Mouse (Mus musculus): Measurements from ENCODE around the gene Fgf2. TPM values are rescaled to one million over a fixed set of nuclear protein-coding genes. Genes with fewer than 3 reads are reported as not detected.

The Fgf2 gene
- polyA plus RNA-seq, 1 experiment from 2014 or later, result 0.37 TPM

- Histone ChIP-seq H3K27ac (replicated peaks) (no peak overlapping the region), H3K9me3 (no peaks in the 10 kb centered on the region), H3K27me3 (no peaks in the 10 kb centered on the region), H3K4me1 (no peaks in the 10 kb centered on the region), H3K9ac (replicated peaks) (no peak overlapping the region), H3K36me3 (no peaks in the 10 kb centered on the region), H3K4me2 (replicated peaks) (no peak overlapping the region), H3K4me3 (no peak overlapping the region)
- no peak for ATAC-seq (replicated peaks)
- 79% methylated on average over 3 of the region's 3 CpGs for WGBS
These were observed 49.5 kb downstream of the Fgf2 start for GRCm38 (mm10) chr3:37397646-37398045.

GRCm38 (mm10) chr3:37398661-37399395, 50.7 kb downstream of the Fgf2 start:
- Histone ChIP-seq H3K9me3 (no peaks in the 10 kb centered on the region), H3K27me3 (no peaks in the 10 kb centered on the region), H3K27ac (replicated peaks) (no peak overlapping the region), H3K9ac (replicated peaks) (no peak overlapping the region), H3K4me2 (replicated peaks) (no peak overlapping the region), H3K4me1 (no peaks in the 10 kb centered on the region), H3K36me3 (no peaks in the 10 kb centered on the region), H3K4me3 (no peak overlapping the region)
- WGBS, result 86% methylated on average over 7 of the region's 7 CpGs
- no peak for ATAC-seq (replicated peaks)

DNA sequence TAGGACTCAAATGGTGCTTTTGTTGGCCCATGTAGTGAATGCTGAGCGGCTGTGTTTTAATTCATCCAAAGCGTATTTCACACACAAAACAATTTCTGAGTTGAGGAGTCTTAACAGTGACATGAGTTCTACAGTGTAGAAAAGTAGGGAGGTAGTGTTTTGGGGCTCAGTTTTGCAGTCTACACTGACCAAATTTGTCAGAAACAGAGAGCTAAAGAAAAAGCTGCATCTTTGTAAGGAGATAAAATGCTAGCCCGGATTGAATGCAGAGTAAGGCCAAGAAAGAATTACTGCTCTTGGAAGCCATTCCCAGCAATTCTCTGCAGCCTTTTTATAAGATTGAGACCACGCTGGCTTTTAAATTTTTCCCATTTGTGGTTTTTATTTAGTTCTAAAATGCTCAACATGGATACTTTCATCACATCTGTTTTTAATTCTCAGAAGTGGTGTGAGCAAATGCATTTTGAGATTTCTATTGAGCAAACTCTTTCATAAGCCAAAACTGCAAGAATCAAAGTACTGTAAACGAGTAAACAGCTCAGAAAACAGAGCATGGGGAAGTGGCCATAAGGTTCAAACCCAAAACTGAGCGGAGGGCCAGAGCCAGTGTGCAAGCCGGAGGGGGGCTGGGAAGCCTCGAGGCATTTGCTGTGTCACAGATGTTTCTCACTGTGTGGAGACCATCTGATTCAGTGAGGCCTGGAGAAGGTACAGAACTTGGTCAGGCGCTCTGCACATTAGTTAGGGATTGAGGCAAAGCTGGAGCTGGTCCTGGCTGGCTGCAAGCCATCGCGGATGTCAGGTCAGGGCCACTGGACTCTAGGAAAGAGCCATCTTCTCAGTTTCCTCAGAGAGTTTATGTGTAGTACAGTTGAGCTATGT, 53.8 kb downstream of the Fgf2 start:
- Histone ChIP-seq H3K36me3 (no peaks in the 10 kb centered on the region), H3K27me3 (no peaks in the 10 kb centered on the region), H3K4me3 (no peak overlapping the region), H3K27ac (replicated peaks) (no peak overlapping the region), H3K4me1 (no peaks in the 10 kb centered on the region), H3K9me3 (no peaks in the 10 kb centered on the region), H3K4me2 (replicated peaks) (no peak overlapping the region), H3K9ac (replicated peaks) (no peak overlapping the region)
- WGBS, result 82% methylated on average over 11 of the region's 11 CpGs
- no peak for ATAC-seq (replicated peaks)

DNA sequence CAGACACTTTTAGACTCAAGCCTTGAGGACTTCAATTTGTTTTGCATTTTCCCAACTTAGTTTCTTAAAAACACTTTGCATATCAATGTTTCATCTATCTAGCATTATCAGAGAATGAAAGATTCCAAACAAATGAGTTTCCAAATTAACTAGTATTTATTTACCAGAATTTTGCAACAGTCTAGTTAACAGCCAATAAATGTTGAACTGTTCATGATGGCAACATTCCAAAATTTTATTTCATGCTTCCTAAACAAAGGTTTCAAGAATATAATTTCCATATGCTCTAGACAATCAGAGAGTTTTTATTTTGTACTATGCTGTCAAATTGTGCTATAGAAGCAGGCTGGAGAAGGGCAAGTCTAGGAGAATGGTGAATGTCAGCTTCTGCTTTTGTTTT, 59.5 kb downstream of the Fgf2 start:
- Histone ChIP-seq H3K9ac (replicated peaks) (no peak overlapping the region), H3K27ac (replicated peaks) (no peak overlapping the region), H3K27me3 (no peaks in the 10 kb centered on the region), H3K4me2 (replicated peaks) (no peak overlapping the region), H3K4me3 (no peak overlapping the region), H3K36me3 (no peaks in the 10 kb centered on the region), H3K4me1 (no peaks in the 10 kb centered on the region), H3K9me3 (no peaks in the 10 kb centered on the region)
- no peak for ATAC-seq (replicated peaks)

DNA sequence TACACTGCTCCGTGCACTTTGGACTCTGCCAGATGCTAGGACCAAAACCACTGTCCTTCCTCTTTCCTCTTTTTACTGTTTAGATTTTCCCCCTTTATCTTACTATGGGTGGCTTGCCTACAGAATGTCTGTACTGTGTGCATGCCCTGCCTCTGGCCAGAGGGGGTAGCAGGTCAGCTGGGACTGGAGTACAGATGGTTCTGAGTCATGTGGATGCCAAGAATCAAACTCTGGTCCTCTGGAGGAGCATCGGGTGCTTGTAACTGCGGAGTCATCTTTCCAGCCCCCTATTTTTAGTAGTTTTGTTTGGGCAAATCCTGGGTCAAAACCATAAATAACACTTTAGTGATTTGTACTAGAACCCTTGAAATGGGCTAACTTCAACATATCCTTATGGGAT, 65.3 kb downstream of the Fgf2 start:
- ATAC-seq (replicated peaks), result no peak
- WGBS, result 94% methylated on average over 3 of the region's 3 CpGs

DNA sequence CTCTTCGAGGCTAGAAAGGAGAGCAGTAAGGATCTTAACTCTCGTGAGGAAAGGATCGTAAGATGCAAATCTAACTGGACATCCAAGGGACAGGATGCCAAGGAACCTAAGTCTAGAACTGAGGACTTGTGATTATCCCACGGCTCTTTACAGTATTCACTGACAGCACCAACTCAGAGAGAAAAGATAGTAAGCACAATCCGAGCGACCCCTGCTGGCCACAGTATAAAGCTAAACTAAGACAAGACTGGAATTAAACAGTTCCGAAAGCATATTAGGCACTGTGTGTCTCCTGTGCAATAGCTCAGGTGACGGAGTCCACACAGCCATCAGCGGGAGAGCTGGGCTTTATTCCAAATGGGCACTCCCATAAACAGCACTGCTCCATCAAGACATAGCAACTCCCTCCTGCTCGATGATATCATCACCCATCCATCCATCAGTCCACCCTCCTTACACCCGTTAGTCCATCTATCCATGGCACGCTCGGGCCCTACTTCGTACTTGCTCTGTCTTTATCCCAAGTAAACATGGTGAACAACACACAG, 66.3 kb downstream of the Fgf2 start:
- no peak overlapping the region for H3K4me3 ChIP-seq
- H3K27ac ChIP-seq (replicated peaks), result no peak overlapping the region
- no peak for ATAC-seq (replicated peaks)
- no peak overlapping the region for H3K4me2 ChIP-seq (replicated peaks)
- H3K36me3 ChIP-seq, result no peaks in the 10 kb centered on the region
- H3K9me3 ChIP-seq, result no peaks in the 10 kb centered on the region
- 50% methylated on average over 14 of the region's 14 CpGs for WGBS
- H3K4me1 ChIP-seq, result peaks cover 9% of the 10 kb centered on the region
- no peak overlapping the region for H3K9ac ChIP-seq (replicated peaks)
- H3K27me3 ChIP-seq, result no peaks in the 10 kb centered on the region

More for the DNA sequence above, 65.3 kb downstream of the Fgf2 start:
- H3K4me3 ChIP-seq, result no peak overlapping the region
- no peaks in the 10 kb centered on the region for H3K27me3 ChIP-seq
- H3K36me3 ChIP-seq, result no peaks in the 10 kb centered on the region
- H3K9me3 ChIP-seq, result no peaks in the 10 kb centered on the region
- peaks cover 3% of the 10 kb centered on the region for H3K4me1 ChIP-seq
- no peak overlapping the region for H3K4me2 ChIP-seq (replicated peaks)
- H3K9ac ChIP-seq (replicated peaks), result no peak overlapping the region
- no peak overlapping the region for H3K27ac ChIP-seq (replicated peaks)

- ATAC-seq (replicated peaks), result no peak
- H3K9ac ChIP-seq (replicated peaks), result peak overlapping the region; percentile 76; the same call in 1 of the 2 replicates
These were observed 70.2 kb downstream of the Fgf2 start for GRCm38 (mm10) chr3:37418341-37418740.

DNA sequence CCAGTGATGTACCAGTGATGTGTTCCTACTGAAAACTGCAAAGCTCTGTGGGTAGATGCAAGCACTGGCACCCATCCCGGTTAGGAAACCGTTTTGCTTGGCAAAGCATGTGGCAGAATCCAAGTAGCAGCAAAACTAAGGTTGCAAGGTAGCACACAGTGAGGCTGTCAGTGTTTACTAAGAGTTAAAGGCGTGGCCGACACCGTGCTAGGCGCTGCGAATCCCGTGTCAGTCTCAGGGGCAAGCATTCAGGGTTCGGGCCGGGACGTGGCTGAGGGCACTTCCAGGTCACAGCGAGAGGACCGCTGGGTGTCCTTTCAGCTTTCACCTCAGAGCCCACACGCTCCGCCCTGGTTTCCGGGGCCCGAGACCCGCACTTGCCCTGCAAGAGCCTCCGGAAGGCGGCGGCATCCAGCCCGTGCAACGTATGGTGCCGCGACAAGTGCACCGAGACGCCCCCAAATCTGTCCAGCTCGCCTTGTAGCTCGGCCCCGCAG, 70.9 kb downstream of the Fgf2 start:
- Histone ChIP-seq H3K9me3 (no peaks in the 10 kb centered on the region), H3K36me3 (no peaks in the 10 kb centered on the region), H3K4me2 (replicated peaks) (peak overlapping the region; percentile 63), H3K9ac (replicated peaks) (peak overlapping the region; percentile 76), H3K27ac (replicated peaks) (peak overlapping the region; percentile 92), H3K4me3 (peak overlapping the region; percentile 73), H3K4me1 (peaks cover 19% of the 10 kb centered on the region), H3K27me3 (no peaks in the 10 kb centered on the region)
- no peak for ATAC-seq (replicated peaks)
- 0% methylated on average over 30 of the region's 30 CpGs for WGBS

More at GRCm38 (mm10) chr3:37418341-37418740, 70.2 kb downstream of the Fgf2 start:
- Histone ChIP-seq H3K36me3 (no peaks in the 10 kb centered on the region), H3K27ac (replicated peaks) (peak overlapping the region; percentile 92), H3K27me3 (no peaks in the 10 kb centered on the region), H3K4me3 (peak overlapping the region; percentile 73), H3K4me1 (peaks cover 19% of the 10 kb centered on the region), H3K4me2 (replicated peaks) (peak overlapping the region; percentile 63), H3K9me3 (no peaks in the 10 kb centered on the region)
- WGBS, result 74% methylated on average over 5 of the region's 5 CpGs

- Histone ChIP-seq H3K4me1 (peaks cover 19% of the 10 kb centered on the region), H3K27ac (replicated peaks) (peak within 1 kb of the TSS; percentile 92), H3K4me3 (peak within 1 kb of the TSS; percentile 73), H3K9me3 (no peaks in the 10 kb centered on the region), H3K4me2 (replicated peaks) (peak within 1 kb of the TSS; percentile 80), H3K9ac (replicated peaks) (peak within 1 kb of the TSS; percentile 76), H3K36me3 (no peaks in the 10 kb centered on the region), H3K27me3 (no peaks in the 10 kb centered on the region)
- ATAC-seq (replicated peaks), result peak; percentile 96
- under 1% methylated on average over 48 of the region's 50 CpGs for WGBS
These were observed 71.4 kb downstream of the Fgf2 start, which contains the start of gene Spata5 for GRCm38 (mm10) chr3:37419458-37419991. TSS of gene Spata5 (plus strand) at chr3:37419896.

- Histone ChIP-seq H3K4me3 (peak within 1 kb of the TSS; percentile 73), H3K4me1 (peaks cover 19% of the 10 kb centered on the region), H3K36me3 (no peaks in the 10 kb centered on the region), H3K27me3 (no peaks in the 10 kb centered on the region), H3K4me2 (replicated peaks) (peak within 1 kb of the TSS; percentile 80), H3K27ac (replicated peaks) (peak within 1 kb of the TSS; percentile 92), H3K9me3 (no peaks in the 10 kb centered on the region), H3K9ac (replicated peaks) (peak within 1 kb of the TSS; percentile 76)
- WGBS, result under 1% methylated on average over 49 of the region's 50 CpGs
- peak; percentile 90 for ATAC-seq (replicated peaks)
These were observed 71.9 kb downstream of the Fgf2 start, which contains the start of gene Nudt6 for GRCm38 (mm10) chr3:37420072-37420471. TSS of gene Nudt6 (minus strand) at chr3:37420211.

DNA sequence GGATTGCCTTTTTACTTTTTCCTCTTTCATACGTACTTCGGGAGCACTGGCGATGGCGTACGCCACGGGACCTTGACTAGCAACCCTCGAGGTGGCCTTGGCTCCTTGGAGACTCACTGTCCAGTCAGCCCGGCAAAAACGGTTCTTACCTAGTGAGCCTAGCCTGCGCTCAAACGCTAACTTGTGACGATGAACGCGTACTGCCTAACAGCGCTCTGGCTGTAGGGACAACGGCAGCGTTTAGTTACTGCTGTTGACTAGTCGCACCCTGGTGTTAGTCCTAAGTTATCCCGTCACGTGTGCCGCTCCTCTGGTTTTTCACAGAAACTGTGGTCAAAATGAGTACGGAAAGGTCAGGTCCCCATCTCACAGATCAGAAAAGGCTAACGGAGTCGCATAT, 72.5 kb downstream of the Fgf2 start:
- no peak for ATAC-seq (replicated peaks)
- under 1% methylated on average over 24 of the region's 24 CpGs for WGBS

More for the DNA sequence above, 72.5 kb downstream of the Fgf2 start:
- H3K9me3 ChIP-seq, result no peaks in the 10 kb centered on the region
- peaks cover 19% of the 10 kb centered on the region for H3K4me1 ChIP-seq
- H3K27ac ChIP-seq (replicated peaks), result peak overlapping the region; percentile 92
- H3K36me3 ChIP-seq, result no peaks in the 10 kb centered on the region
- H3K27me3 ChIP-seq, result no peaks in the 10 kb centered on the region
- peak overlapping the region; percentile 80 for H3K4me2 ChIP-seq (replicated peaks)
- peak overlapping the region; percentile 73 for H3K4me3 ChIP-seq
- peak overlapping the region; percentile 52 for H3K9ac ChIP-seq (replicated peaks)

Measured in forebrain, embryonic 15.5 days (tissue).